Mouse (Mus musculus) kidney, adult 2 months (tissue): ENCODE results near the gene Inpp5e.

ENCODE experiments used
- CTCF ChIP-seq: fragments of 200-500 bp; conservative IDR thresholded peaks from 2 replicates; pipeline ENCODE4 v1.5.1; 2011; ENCODE audit warnings: low read depth, mild to moderate bottlenecking, control low read depth, low read length, moderate library complexity, mixed read lengths; ENCODE audit not compliant: insufficient read depth, insufficient read length
- POLR2A ChIP-seq: fragments of 200-500 bp; IDR thresholded peaks from one replicate; pipeline ENCODE4 v1.6.1; 2011; ENCODE audit warnings: low read depth, low read length, control low read depth

DNA sequence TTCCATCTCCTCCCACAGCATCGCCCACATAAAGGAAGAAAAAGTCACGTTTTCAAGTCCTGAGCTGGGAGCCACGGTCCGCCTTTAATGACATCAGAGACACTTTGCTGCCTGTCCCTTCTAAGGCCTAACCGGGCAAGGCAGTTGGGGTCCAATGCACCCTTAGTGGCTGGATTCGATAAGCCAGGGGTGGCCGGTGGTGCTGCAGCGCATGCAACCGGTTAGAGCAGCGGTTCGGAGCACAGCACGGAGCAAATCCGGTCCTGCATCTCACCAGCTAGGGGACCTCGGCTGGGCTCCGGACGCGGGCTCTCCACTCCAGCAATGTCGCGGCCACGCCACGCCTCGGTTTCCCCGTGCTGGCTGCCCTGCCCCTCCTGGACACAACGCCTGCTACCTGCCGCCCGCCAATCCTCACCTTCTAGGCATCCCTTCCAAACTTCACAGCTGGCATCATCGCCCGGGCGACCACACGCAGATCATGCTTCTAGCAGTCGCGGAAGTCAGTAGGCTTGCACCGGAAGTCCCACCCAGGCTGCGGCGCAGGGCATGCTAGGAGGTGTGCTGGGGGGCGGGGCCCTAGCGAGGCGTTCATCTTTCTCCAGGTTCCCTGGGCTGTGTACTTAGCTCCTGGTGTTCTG is 28.8 kb downstream of the Inpp5e start, which contains the start of gene Snapc4:
- no peak for TF ChIP-seq CTCF
- TF ChIP-seq POLR2A = peak; percentile 12
